Mouse (Mus musculus) stomach, postnatal 0 days (tissue): ENCODE results near the gene Fancl.

ENCODE experiments used
- CTCF ChIP-seq: IDR thresholded peaks from 2 replicates; pipeline ENCODE4 v1.5.1; 2016; ENCODE audit warnings: antibody characterized with exemption, low read depth, mild to moderate bottlenecking, moderate library complexity
- EP300 ChIP-seq: optimal IDR thresholded peaks from 2 replicates; pipeline ENCODE3; 2016; ENCODE audit warnings: antibody characterized with exemption

DNA sequence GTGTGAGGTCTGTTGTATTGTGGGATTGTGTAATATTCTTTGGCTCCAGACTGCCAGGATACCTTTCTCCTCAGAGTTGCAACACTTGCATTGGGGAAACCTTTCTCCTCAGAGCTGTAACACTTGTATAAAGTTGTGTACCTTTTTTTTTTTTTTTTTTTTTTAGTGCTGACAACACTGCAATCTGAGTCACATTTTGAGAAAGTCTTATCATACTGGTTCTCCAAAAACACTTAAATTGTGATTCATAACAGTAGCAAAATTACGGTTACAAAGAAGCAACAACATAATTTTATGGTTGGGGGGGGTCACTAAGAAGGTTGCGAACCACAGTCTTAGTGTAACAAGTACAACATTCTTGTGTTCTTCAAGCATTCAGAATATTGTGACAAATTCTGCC lies at the start of gene Fancl:
- no peak for TF ChIP-seq CTCF
- no peak for TF ChIP-seq EP300
